Mouse (Mus musculus) heart, embryonic 14.5 days (tissue): ENCODE measurements at regions not wholly inside any gene's neighbourhood (a gene's known extent, or its start where the extent isn't known, plus 50 kb on each side); places are given as distances from the start of the nearest gene placed in this dataset.

ENCODE experiments used
- ATAC-seq: fragments of 200-750 bp; cut with Nextera tagmentation; 2 replicates; pipeline ENCODE4 v1.8.0; 2017; ENCODE audit warnings: low read depth, moderate TSS enrichment; ENCODE audit not compliant: insufficient number of reproducible peaks, insufficient read depth, low FRiP score
- H3K27ac ChIP-seq, 2 experiments: fragments of 200-500 bp in 1 of 2; fragments of 300-500 bp in 1 of 2; sonication (generic) in 1 of 2; replicated peaks in 1 of 2; 2 replicates each; pipeline ENCODE4 v1.5.1; 2012 to 2014; ENCODE audit warnings: low read depth in 2 of 2, low read length in 2 of 2, control low read depth in 1 of 2, mild to moderate bottlenecking in 1 of 2, mixed read lengths in 1 of 2; ENCODE audit not compliant: control insufficient read depth in 1 of 2, insufficient read depth in 1 of 2
- H3K27me3 ChIP-seq: fragments of 300-500 bp; sonication (generic); 2 replicates; pipeline ENCODE4 v1.6.1; 2014; ENCODE audit warnings: mild to moderate bottlenecking, low read length, control low read depth; ENCODE audit not compliant: control insufficient read depth, insufficient read depth
- H3K36me3 ChIP-seq: fragments of 300-500 bp; sonication (generic); 2 replicates; pipeline ENCODE4 v1.6.1; 2014; ENCODE audit warnings: mild to moderate bottlenecking, control low read depth, low read length, mixed read lengths; ENCODE audit not compliant: control insufficient read depth, insufficient read depth
- H3K4me1 ChIP-seq, 2 experiments: fragments of 200-500 bp in 1 of 2; fragments of 300-500 bp in 1 of 2; sonication (generic) in 1 of 2; 2 replicates each; pipeline ENCODE4 v1.6.1; 2012 to 2014; ENCODE audit warnings: low read length in 2 of 2, control low read depth in 1 of 2, mixed read lengths in 1 of 2; ENCODE audit not compliant: control insufficient read depth in 2 of 2, insufficient read depth in 2 of 2
- H3K4me2 ChIP-seq: fragments of 300-500 bp; sonication (generic); 2 replicates; pipeline ENCODE4 v1.6.1; 2014; ENCODE audit warnings: mild to moderate bottlenecking, low read length
- H3K4me3 ChIP-seq, 2 experiments: fragments of 200-500 bp in 1 of 2; fragments of 300-500 bp in 1 of 2; sonication (generic) in 1 of 2; 2 replicates each; pipeline ENCODE4 v1.5.1; 2012 to 2014; ENCODE audit warnings: low read length in 2 of 2, mild to moderate bottlenecking in 2 of 2, control low read depth in 1 of 2, low read depth in 1 of 2, moderate library complexity in 1 of 2; ENCODE audit not compliant: control insufficient read depth in 1 of 2, insufficient read depth in 1 of 2
- H3K9ac ChIP-seq: fragments of 300-500 bp; sonication (generic); 2 replicates; pipeline ENCODE4 v1.6.1; 2014; ENCODE audit warnings: mild to moderate bottlenecking, low read length
- H3K9me3 ChIP-seq: fragments of 300-500 bp; sonication (generic); 2 replicates; pipeline ENCODE4 v1.6.1; 2016; ENCODE audit warnings: low read length, control low read depth; ENCODE audit not compliant: control insufficient read depth
- WGBS: fragments of 180-500 bp; shearing (Covaris S2); extraction: QIAGEN DNeasy Blood & Tissue Kit; methylation state at CpG from one replicate; pipeline ENCODE4 v1.1.7; 2014; 5-methylcytosine and 5-hydroxymethylcytosine counted together

GRCm38 (mm10) chr4:91028013-91028626, 372.5 kb downstream of the Elavl2 start:
- Histone ChIP-seq H3K4me3 (no peak overlapping the region), H3K9ac (no peak overlapping the region), H3K4me1 (no peaks in the 10 kb centered on the region), H3K27me3 (no peaks in the 10 kb centered on the region), H3K4me2 (no peak overlapping the region), H3K27ac (no peak overlapping the region), H3K9me3 (no peaks in the 10 kb centered on the region), H3K36me3 (no peaks in the 10 kb centered on the region)
- ATAC-seq: no peak
- 76% methylated on average over 6 of the region's 6 CpGs for WGBS

- Histone ChIP-seq H3K4me1 (no peaks in the 10 kb centered on the region), H3K4me2 (no peak overlapping the region), H3K27me3 (no peaks in the 10 kb centered on the region), H3K36me3 (no peaks in the 10 kb centered on the region), H3K4me3 (no peak overlapping the region), H3K9me3 (no peaks in the 10 kb centered on the region), H3K9ac (no peak overlapping the region), H3K27ac (no peak overlapping the region)
- ATAC-seq: no peak
- 64% methylated on average over 2 of the region's 2 CpGs for WGBS
These were observed 404.0 kb downstream of the Elavl2 start for GRCm38 (mm10) chr4:90996388-90997092.

- ATAC-seq: no peak
- H3K4me1 ChIP-seq: no peaks in the 10 kb centered on the region
- no peaks in the 10 kb centered on the region for H3K27me3 ChIP-seq
- H3K9ac ChIP-seq: no peak overlapping the region
- H3K27ac ChIP-seq: no peak overlapping the region
- H3K4me3 ChIP-seq: no peak overlapping the region
- no peaks in the 10 kb centered on the region for H3K9me3 ChIP-seq
- no peaks in the 10 kb centered on the region for H3K36me3 ChIP-seq
- 26% methylated on average over 6 of the region's 6 CpGs for WGBS
- no peak overlapping the region for H3K4me2 ChIP-seq
These were observed 435.9 kb downstream of the Elavl2 start for GRCm38 (mm10) chr4:90964658-90965057.

- H3K36me3 ChIP-seq: no peaks in the 10 kb centered on the region
- no peak overlapping the region for H3K9ac ChIP-seq
- no peak for ATAC-seq
- H3K4me3 ChIP-seq: no peak overlapping the region
- no peak overlapping the region for H3K4me2 ChIP-seq
- no peaks in the 10 kb centered on the region for H3K27me3 ChIP-seq
- H3K27ac ChIP-seq: no peak overlapping the region
- WGBS: 58% methylated on average over 4 of the region's 4 CpGs
- H3K9me3 ChIP-seq: no peaks in the 10 kb centered on the region
- no peaks in the 10 kb centered on the region for H3K4me1 ChIP-seq
These were observed 456.7 kb downstream of the Elavl2 start for GRCm38 (mm10) chr4:90943687-90944385.

- Histone ChIP-seq H3K27me3 (no peaks in the 10 kb centered on the region), H3K9me3 (no peaks in the 10 kb centered on the region), H3K4me3 (no peak overlapping the region), H3K4me1 (no peaks in the 10 kb centered on the region), H3K4me2 (no peak overlapping the region), H3K9ac (no peak overlapping the region), H3K36me3 (no peaks in the 10 kb centered on the region), H3K27ac (no peak overlapping the region)
- ATAC-seq: no peak
- WGBS: 89% methylated on average over 6 of the region's 6 CpGs
These were observed 483.1 kb downstream of the Elavl2 start for GRCm38 (mm10) chr4:90917312-90918107.

GRCm38 (mm10) chr4:90906311-90906710, 494.3 kb downstream of the Elavl2 start:
- Histone ChIP-seq H3K4me3 (no peak overlapping the region), H3K9ac (no peak overlapping the region), H3K27me3 (no peaks in the 10 kb centered on the region), H3K27ac (no peak overlapping the region), H3K36me3 (no peaks in the 10 kb centered on the region), H3K4me1 (no peaks in the 10 kb centered on the region), H3K9me3 (no peaks in the 10 kb centered on the region), H3K4me2 (no peak overlapping the region)
- 75% methylated on average over 1 of the region's 1 CpGs for WGBS
- ATAC-seq: no peak

- Histone ChIP-seq H3K27ac (no peak overlapping the region), H3K36me3 (no peaks in the 10 kb centered on the region), H3K9me3 (no peaks in the 10 kb centered on the region), H3K9ac (no peak overlapping the region), H3K4me2 (no peak overlapping the region), H3K27me3 (no peaks in the 10 kb centered on the region), H3K4me3 (no peak overlapping the region), H3K4me1 (no peaks in the 10 kb centered on the region)
- no peak for ATAC-seq
- WGBS: 53% methylated on average over 7 of the region's 7 CpGs
These were observed 532.4 kb downstream of the Elavl2 start for GRCm38 (mm10) chr4:90868209-90868608.
